Mouse (Mus musculus) hindbrain, embryonic 11.5 days (tissue): ENCODE measurements at regions not wholly inside any gene's neighbourhood (a gene's known extent, or its start where the extent isn't known, plus 50 kb on each side); places are given as distances from the start of the nearest gene placed in this dataset.

Experiments used
- ATAC-seq: fragments of 200-750 bp; cut with Nextera tagmentation; 2 replicates; pipeline ENCODE4 v1.8.0; 2017; ENCODE audit warnings: mild to moderate bottlenecking, moderate TSS enrichment, moderate library complexity; ENCODE audit not compliant: low FRiP score
- DNase-seq: peaks from one replicate; pipeline ENCODE4 v3.0.0-alpha.2; 2015; ENCODE audit warnings: low spot score
- H3K27ac ChIP-seq: fragments of 300-500 bp; sonication (generic); 2 replicates; pipeline ENCODE4 v1.5.1; 2014; ENCODE audit warnings: mild to moderate bottlenecking, low read depth, low read length
- H3K27me3 ChIP-seq: fragments of 300-500 bp; sonication (generic); 2 replicates; pipeline ENCODE4 v1.6.1; 2014; ENCODE audit warnings: mild to moderate bottlenecking, low read length, moderate library complexity, mixed read lengths; ENCODE audit not compliant: control insufficient read depth, insufficient read depth
- H3K36me3 ChIP-seq: fragments of 300-500 bp; sonication (generic); 2 replicates; pipeline ENCODE4 v1.6.1; 2014; ENCODE audit warnings: mild to moderate bottlenecking, low read length, moderate library complexity, mixed read lengths; ENCODE audit not compliant: control insufficient read depth, insufficient read depth
- H3K4me1 ChIP-seq: fragments of 300-500 bp; sonication (generic); replicated peaks from 2 replicates; pipeline ENCODE4 v1.6.1; 2014; ENCODE audit warnings: low read length, mixed read lengths; ENCODE audit not compliant: control insufficient read depth, insufficient read depth
- H3K4me2 ChIP-seq: fragments of 300-500 bp; sonication (generic); replicated peaks from 2 replicates; pipeline ENCODE4 v1.6.1; 2014; ENCODE audit warnings: mild to moderate bottlenecking, low read depth, low read length
- H3K4me3 ChIP-seq: fragments of 300-500 bp; sonication (generic); 2 replicates; pipeline ENCODE4 v1.5.1; 2014; ENCODE audit warnings: low read depth, low read length
- H3K9ac ChIP-seq: fragments of 300-500 bp; sonication (generic); 2 replicates; pipeline ENCODE4 v1.6.1; 2014; ENCODE audit warnings: low read depth, low read length
- H3K9me3 ChIP-seq: fragments of 300-500 bp; sonication (generic); 2 replicates; pipeline ENCODE4 v1.6.1; 2016; ENCODE audit warnings: low read length; ENCODE audit not compliant: control insufficient read depth
- WGBS: fragments of 180-500 bp; shearing (Covaris S2); extraction: QIAGEN DNeasy Blood & Tissue Kit; methylation state at CpG from one replicate; pipeline ENCODE4 v1.1.7; 2014; 5-methylcytosine and 5-hydroxymethylcytosine counted together

DNA sequence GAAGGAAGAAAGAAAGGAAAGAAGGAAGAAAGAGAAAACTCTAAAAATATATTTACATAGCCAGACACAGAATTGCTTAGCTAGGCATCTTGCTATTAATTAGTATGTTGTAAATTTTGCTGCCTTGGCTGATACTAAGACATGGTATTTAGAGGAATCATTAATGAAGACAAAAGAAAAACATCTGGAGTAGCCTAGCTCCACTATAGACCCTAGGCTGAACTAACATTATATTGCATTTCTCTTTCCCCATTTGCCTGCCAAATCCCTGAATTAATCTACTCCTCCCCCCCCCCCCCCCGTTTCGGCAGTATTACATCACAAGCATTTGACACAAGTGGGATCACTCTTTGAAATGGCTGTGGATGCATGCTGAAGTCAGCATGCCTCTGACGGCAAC is 206.1 kb upstream of the Tet2 start:
- WGBS = 51% methylated on average over 3 of the region's 3 CpGs
- no peaks in the 10 kb centered on the region for H3K9me3 ChIP-seq

DNA sequence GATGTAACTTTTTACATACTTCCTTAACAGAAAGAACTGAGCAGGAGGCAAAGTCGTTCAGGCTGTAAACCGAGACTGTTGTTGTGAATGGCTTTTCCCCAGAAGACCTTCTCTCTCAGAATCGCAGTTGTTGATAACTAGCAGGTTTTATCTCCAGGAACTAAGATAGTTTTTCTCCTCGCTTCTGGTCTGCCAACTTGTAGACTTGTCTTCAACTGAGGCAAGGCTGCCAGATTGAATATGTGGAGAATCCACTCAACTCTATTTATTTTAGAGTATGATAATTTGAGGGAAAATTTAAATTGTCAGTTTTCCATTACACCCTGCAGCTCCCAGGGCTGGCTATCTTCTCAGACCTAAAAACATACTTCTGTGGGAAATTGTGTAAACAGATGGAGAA is 206.6 kb upstream of the Tet2 start:
- Histone ChIP-seq H3K9me3 (no peaks in the 10 kb centered on the region), H3K4me1 (peaks cover 6% of the 10 kb centered on the region; the same call in 1 of the 2 replicates), H3K36me3 (no peaks in the 10 kb centered on the region), H3K4me3 (no peak overlapping the region), H3K9ac (no peak overlapping the region), H3K4me2 (no peak overlapping the region), H3K27me3 (no peaks in the 10 kb centered on the region), H3K27ac (no peak overlapping the region)
- 68% methylated on average over 4 of the region's 4 CpGs for WGBS
- no peak for DNase-seq
- no peak for ATAC-seq

More for the DNA sequence above, 206.1 kb upstream of the Tet2 start:
- Histone ChIP-seq H3K4me2 (no peak overlapping the region), H3K27me3 (no peaks in the 10 kb centered on the region), H3K4me1 (peaks cover 6% of the 10 kb centered on the region; the same call in 1 of the 2 replicates), H3K9ac (no peak overlapping the region), H3K27ac (no peak overlapping the region), H3K4me3 (no peak overlapping the region), H3K36me3 (no peaks in the 10 kb centered on the region)
- no peak for ATAC-seq
- no peak for DNase-seq

DNA sequence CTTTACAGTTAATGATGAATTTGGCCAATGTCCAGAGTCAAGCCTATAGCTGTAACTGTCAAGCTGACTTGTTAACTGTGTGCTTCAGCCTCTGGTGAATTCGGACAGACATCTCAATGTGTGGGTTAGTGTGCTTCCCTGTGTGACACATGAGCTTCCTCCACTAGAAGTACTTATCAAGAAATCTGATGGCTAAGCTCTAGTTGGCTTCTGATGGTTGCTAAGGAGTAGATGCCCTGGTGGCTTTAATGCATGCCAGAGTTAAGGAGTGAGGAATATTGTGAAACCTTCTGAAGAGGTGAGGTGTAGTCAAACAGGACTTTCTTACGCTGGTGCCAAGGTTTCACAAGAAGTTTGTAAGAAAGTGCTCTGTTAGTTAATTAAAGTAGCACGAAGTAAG is 208.1 kb upstream of the Tet2 start:
- Histone ChIP-seq H3K4me2 (no peak overlapping the region), H3K9ac (no peak overlapping the region), H3K27me3 (no peaks in the 10 kb centered on the region), H3K4me3 (no peak overlapping the region), H3K27ac (no peak overlapping the region), H3K36me3 (no peaks in the 10 kb centered on the region), H3K9me3 (no peaks in the 10 kb centered on the region), H3K4me1 (peaks cover 6% of the 10 kb centered on the region; the same call in 1 of the 2 replicates)
- ATAC-seq (no peak), DNase-seq (no peak)
- WGBS = 80% methylated on average over 3 of the region's 3 CpGs

DNA sequence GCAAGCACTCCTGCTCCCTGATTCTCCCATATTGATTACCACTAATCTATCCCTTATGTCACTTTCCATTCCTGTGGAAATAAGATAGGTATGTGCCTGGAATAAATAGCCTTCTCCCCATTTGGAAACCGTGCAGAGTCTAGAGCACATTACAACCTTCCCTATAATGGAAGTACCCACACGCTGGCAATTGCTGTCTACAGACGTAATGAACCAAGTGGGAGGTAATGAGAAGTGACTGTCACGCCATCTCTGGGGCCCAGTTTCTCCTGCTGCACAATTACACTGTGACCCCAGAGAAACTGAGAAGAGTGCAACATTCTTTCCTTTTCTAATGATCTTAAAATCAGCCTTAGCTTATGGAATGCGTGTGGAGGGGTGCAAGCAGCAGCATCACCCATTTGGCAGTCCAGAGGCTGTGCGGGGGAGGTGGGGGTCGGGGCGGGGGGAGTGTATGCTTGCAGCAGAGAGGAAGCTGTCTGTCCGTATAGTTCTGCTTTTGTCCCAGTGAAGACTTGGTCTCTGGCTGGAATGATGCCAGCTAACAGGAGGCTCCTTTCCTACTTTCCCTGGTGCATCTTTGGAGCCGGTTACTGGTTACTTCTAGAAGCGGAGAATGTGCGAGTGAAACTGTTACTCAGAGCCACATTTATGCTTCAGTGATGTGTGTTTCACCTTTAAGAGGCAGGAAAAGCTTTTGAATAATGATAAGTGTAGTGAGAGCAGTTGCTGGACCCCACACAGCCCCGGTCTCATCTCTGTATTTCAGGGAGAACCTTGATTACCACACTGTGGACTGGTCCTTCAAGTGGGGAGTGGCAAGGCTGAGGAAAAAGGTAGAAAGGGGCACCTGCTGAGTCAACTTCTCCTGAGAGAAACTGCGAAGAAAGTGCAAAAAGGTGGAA is 209.3 kb upstream of the Tet2 start:
- ATAC-seq (peak; percentile 51), DNase-seq (peak; percentile 17)
- H3K27me3 ChIP-seq = no peaks in the 10 kb centered on the region
- H3K4me3 ChIP-seq = no peak overlapping the region
- no peaks in the 10 kb centered on the region for H3K9me3 ChIP-seq
- WGBS = 34% methylated on average over 14 of the region's 14 CpGs
- H3K9ac ChIP-seq = no peak overlapping the region
- H3K4me1 ChIP-seq = peaks cover 6% of the 10 kb centered on the region; the same call in 1 of the 2 replicates
- H3K4me2 ChIP-seq = 0 out of 2 replicates have a peak overlapping the region, but pooled peaks have one; percentile 1
- no peak overlapping the region for H3K27ac ChIP-seq
- no peaks in the 10 kb centered on the region for H3K36me3 ChIP-seq

DNA sequence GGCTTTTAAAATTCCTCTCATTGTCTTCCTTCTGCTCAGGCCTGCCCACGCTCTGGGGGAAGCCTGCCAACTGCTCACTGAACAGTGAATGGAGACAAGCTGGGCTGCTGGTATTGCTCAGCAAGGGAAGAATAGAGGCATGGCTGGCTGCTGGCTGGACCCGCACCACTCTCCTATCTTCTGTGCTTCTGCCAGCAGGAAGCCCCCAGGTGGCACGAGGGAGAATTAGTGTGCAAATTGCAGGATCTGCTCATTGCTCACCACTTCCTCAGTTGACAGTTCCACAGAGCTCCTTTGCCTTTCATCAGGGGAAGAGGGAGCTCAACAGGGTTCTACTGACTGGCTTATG is 209.9 kb upstream of the Tet2 start:
- H3K4me1 ChIP-seq = peaks cover 6% of the 10 kb centered on the region; the same call in 1 of the 2 replicates
- H3K27me3 ChIP-seq = no peaks in the 10 kb centered on the region
- H3K4me2 ChIP-seq = no peak overlapping the region
- WGBS = 5% methylated on average over 3 of the region's 3 CpGs
- no peak overlapping the region for H3K27ac ChIP-seq
- DNase-seq = peak; percentile 32
- ATAC-seq = peak; percentile 62
- no peaks in the 10 kb centered on the region for H3K36me3 ChIP-seq
- no peaks in the 10 kb centered on the region for H3K9me3 ChIP-seq
- H3K9ac ChIP-seq = no peak overlapping the region
- no peak overlapping the region for H3K4me3 ChIP-seq

DNA sequence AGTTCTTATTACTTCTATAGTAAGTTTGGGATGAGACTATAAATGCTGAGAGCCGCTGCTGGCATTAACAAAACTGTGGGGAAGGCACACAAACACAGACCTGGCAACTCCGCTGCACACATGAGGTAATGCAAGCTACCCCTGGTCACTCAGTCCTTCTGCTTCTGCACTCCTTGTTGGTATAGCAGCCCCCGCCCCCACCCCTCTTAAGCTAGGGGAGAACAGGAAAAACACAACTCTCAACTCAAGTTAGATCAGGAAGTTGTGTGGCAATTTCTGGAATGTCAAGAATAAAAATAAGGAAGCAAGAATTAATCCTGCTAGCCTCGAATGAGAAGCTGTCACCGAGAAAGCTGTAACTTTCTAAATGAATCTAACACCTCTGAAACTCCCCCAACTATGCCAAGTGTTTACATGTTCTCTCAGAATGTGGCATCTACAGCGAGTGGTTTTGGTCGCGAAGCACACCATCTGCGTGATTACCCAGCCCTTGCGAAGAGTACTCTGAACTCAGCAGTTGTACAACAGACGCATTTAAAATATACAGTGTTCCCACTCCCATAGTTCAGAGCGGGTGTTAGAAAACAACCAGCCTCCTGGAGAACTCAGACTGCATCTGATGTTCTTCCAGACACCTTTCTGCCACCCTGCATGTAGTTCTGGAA is 212.9 kb upstream of the Tet2 start:
- H3K27me3 ChIP-seq = no peaks in the 10 kb centered on the region
- H3K36me3 ChIP-seq = no peaks in the 10 kb centered on the region
- DNase-seq (no peak), ATAC-seq (no peak)
- no peaks in the 10 kb centered on the region for H3K9me3 ChIP-seq
- 80% methylated on average over 12 of the region's 12 CpGs for WGBS
- H3K4me1 ChIP-seq = peaks cover 6% of the 10 kb centered on the region; the same call in 1 of the 2 replicates
- no peak overlapping the region for H3K4me3 ChIP-seq
- H3K27ac ChIP-seq = no peak overlapping the region
- no peak overlapping the region for H3K4me2 ChIP-seq
- no peak overlapping the region for H3K9ac ChIP-seq

DNA sequence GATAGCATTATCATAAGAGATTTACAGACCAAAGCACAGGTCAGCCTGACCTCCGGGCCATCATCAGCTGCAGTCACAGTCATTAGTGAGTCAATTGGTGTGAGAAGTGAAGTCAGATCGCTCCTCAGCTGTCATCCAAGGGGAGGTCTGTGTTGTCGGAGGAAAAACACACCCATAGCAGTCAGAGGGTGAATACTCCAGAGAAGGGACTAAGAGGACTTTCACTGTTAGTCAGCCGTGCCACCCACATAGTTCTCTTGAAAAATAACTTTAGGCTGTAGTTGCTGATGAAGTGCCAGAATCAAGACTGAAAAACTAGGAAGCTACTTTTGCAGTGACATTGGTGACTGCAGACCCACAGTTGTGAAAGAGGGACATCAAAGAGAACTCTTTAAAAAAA is 213.5 kb upstream of the Tet2 start:
- WGBS = 18% methylated on average over 4 of the region's 4 CpGs
- DNase-seq (no peak), ATAC-seq (no peak)
- no peaks in the 10 kb centered on the region for H3K9me3 ChIP-seq
- peaks cover 6% of the 10 kb centered on the region; the same call in 1 of the 2 replicates for H3K4me1 ChIP-seq
- no peaks in the 10 kb centered on the region for H3K36me3 ChIP-seq
- no peak overlapping the region for H3K27ac ChIP-seq
- no peaks in the 10 kb centered on the region for H3K27me3 ChIP-seq
- no peak overlapping the region for H3K4me2 ChIP-seq
- H3K9ac ChIP-seq = no peak overlapping the region
- H3K4me3 ChIP-seq = no peak overlapping the region

DNA sequence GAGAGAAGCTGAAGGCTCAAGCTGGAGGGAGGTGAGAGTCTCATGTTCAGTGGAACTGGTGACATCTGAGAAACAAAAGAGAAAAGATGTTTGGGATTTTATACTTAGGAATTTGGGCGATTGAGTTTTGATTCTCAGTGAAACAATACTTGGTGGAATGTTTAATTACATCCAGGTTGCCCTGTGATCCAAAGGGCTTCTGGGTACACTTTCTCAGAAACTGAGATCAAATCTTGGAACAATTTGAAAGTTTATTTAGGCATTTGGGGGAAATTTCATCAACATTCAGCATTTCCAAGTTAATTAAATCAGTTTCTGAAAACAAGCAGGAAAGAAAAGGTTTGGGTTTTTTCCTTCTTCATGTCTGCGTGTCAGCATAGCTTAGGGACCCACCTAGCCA is 214.7 kb upstream of the Tet2 start:
- no peaks in the 10 kb centered on the region for H3K27me3 ChIP-seq
- 72% methylated on average over 2 of the region's 2 CpGs for WGBS
- peaks cover 5% of the 10 kb centered on the region; the same call in 1 of the 2 replicates for H3K4me1 ChIP-seq
- H3K27ac ChIP-seq = no peak overlapping the region
- no peaks in the 10 kb centered on the region for H3K36me3 ChIP-seq
- ATAC-seq = no peak
- DNase-seq = no peak
- no peak overlapping the region for H3K9ac ChIP-seq
- no peak overlapping the region for H3K4me3 ChIP-seq
- no peak overlapping the region for H3K4me2 ChIP-seq
- H3K9me3 ChIP-seq = no peaks in the 10 kb centered on the region
